Mouse (Mus musculus) embryonic facial prominence, embryonic 10.5 days (tissue): ENCODE measurements around the gene Sfxn5. TPM values are rescaled to one million over a fixed set of nuclear protein-coding genes. Genes with fewer than 3 reads are reported as not detected.
A peak's percentile ranks its signal among the peaks of the same experiment; 100 is the strongest.

ENCODE experiments used
- DNase-seq: peaks from one replicate; pipeline ENCODE4 v3.0.0-alpha.2; 2017; ENCODE audit warnings: low spot score
- H3K27ac ChIP-seq: fragments of 300-500 bp; sonication (generic); replicated peaks from 2 replicates; pipeline ENCODE4 v1.5.1; 2016; ENCODE audit warnings: mild to moderate bottlenecking
- H3K27me3 ChIP-seq: fragments of 300-500 bp; sonication (generic); replicated peaks from 2 replicates; pipeline ENCODE4 v1.6.1; 2016; ENCODE audit warnings: low read depth, mild to moderate bottlenecking; ENCODE audit not compliant: poor library complexity, severe bottlenecking
- H3K36me3 ChIP-seq: fragments of 300-500 bp; sonication (generic); replicated peaks from 2 replicates; pipeline ENCODE4 v1.6.1; 2016; ENCODE audit warnings: mild to moderate bottlenecking, moderate library complexity
- H3K4me1 ChIP-seq: fragments of 300-500 bp; sonication (generic); 2 replicates; pipeline ENCODE4 v1.6.1; 2016
- H3K4me3 ChIP-seq: fragments of 300-500 bp; sonication (generic); 2 replicates; pipeline ENCODE4 v1.5.1; 2016; ENCODE audit warnings: mild to moderate bottlenecking, moderate library complexity
- H3K9me3 ChIP-seq: fragments of 300-500 bp; sonication (generic); 2 replicates; pipeline ENCODE4 v1.6.1; 2016; ENCODE audit warnings: mild to moderate bottlenecking
- WGBS: fragments of 180-500 bp; shearing (Covaris S2); methylation state at CpG from one replicate; pipeline ENCODE4 v1.1.7; 2016; 5-methylcytosine and 5-hydroxymethylcytosine counted together
- polyA plus RNA-seq: library from polyadenylated mRNA; unstranded; fragments of >200 nt; fragmentation: Nextera tagmentation; extraction: Ambion mirVana; gene quantifications from 2 replicates; pipeline ENCODE4 v1.2.1, GENCODE M21; 2016

Gene Sfxn5
- polyA plus RNA-seq, 1 experiment from 2014 or later = 8.5 TPM

- no peaks in the 10 kb centered on the region for H3K9me3 ChIP-seq
- DNase-seq = peak; percentile 19
- H3K4me3 ChIP-seq = no peak overlapping the region
- H3K27ac ChIP-seq = no peak overlapping the region
- peaks cover 51% of the 10 kb centered on the region for H3K4me1 ChIP-seq
- H3K36me3 ChIP-seq = no peaks in the 10 kb centered on the region
- 0 out of 2 replicates have a peak, but pooled peaks cover 34% of the 10 kb centered on the region for H3K27me3 ChIP-seq
- 31% methylated on average over 6 of the region's 6 CpGs for WGBS
Measured at GRCm38 (mm10) chr6:85231469-85231868, 101.8 kb downstream of the Sfxn5 start.

DNA sequence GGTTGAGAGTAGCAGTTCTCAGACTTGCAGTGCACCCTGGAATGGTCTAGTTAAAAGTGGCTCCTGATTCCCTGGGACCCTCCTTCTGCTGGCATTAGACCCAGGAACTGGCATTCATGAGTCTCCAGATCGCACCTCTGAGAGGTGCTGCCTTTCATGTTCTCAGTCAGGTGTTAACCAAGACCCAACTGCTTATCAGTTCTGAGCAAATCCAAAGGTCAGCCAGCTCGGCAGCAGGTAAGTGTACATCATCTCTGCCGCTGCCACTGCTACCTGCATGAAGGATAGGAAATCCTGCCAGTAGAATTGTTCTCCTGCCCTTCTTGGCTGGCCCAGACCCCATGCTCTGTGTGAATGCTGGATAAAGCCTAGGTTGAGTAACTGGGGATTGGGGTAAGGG, 102.5 kb downstream of the Sfxn5 start:
- no peak for DNase-seq
- Histone ChIP-seq H3K27ac (no peak overlapping the region), H3K4me1 (peaks cover 43% of the 10 kb centered on the region), H3K4me3 (no peak overlapping the region), H3K9me3 (no peaks in the 10 kb centered on the region), H3K27me3 (0 out of 2 replicates have a peak, but pooled peaks cover 40% of the 10 kb centered on the region), H3K36me3 (no peaks in the 10 kb centered on the region)
- 76% methylated on average over 3 of the region's 3 CpGs for WGBS

GRCm38 (mm10) chr6:85227520-85227919, 105.7 kb downstream of the Sfxn5 start:
- 84% methylated on average over 2 of the region's 2 CpGs for WGBS
- DNase-seq = no peak
- Histone ChIP-seq H3K27ac (no peak overlapping the region), H3K36me3 (no peaks in the 10 kb centered on the region), H3K27me3 (peaks cover 45% of the 10 kb centered on the region; the same call in 1 of the 2 replicates), H3K4me1 (peaks cover 42% of the 10 kb centered on the region), H3K4me3 (no peak overlapping the region), H3K9me3 (no peaks in the 10 kb centered on the region)

DNA sequence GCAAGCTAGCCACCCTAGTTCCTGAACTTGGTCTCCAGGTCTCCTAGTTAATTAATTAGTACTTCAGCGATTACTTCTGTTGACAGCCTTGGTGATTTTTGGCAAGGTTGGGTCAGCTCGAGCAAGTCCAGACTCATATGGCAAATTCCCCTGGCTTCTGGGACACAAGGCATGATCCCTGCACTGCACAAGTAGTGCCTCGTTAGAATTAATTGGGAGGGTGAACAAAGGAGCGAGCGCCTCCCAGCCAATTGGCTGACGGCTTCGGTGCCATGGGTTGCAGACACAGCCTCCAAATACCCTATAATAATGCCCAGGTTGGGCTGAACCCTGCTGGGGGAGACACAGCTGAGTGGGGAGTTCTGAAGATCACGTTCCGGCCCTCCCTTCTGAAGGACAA, 106.7 kb downstream of the Sfxn5 start:
- no peak overlapping the region for H3K4me3 ChIP-seq
- H3K27ac ChIP-seq = 0 out of 2 replicates have a peak overlapping the region, but pooled peaks have one; percentile 2
- H3K9me3 ChIP-seq = no peaks in the 10 kb centered on the region
- peaks cover 40% of the 10 kb centered on the region; the same call in 1 of the 2 replicates for H3K27me3 ChIP-seq
- DNase-seq = no peak
- no peaks in the 10 kb centered on the region for H3K36me3 ChIP-seq
- WGBS = 69% methylated on average over 9 of the region's 9 CpGs
- H3K4me1 ChIP-seq = peaks cover 40% of the 10 kb centered on the region

- H3K36me3 ChIP-seq = no peaks in the 10 kb centered on the region
- H3K4me1 ChIP-seq = peaks cover 56% of the 10 kb centered on the region
- 40% methylated on average over 15 of the region's 15 CpGs for WGBS
- H3K9me3 ChIP-seq = no peaks in the 10 kb centered on the region
- H3K27ac ChIP-seq = no peak overlapping the region; the same call in 1 of the 2 replicates
- H3K4me3 ChIP-seq = no peak overlapping the region
- H3K27me3 ChIP-seq = peaks cover 33% of the 10 kb centered on the region; the same call in 1 of the 2 replicates
- DNase-seq = no peak
Measured at GRCm38 (mm10) chr6:85224442-85224891, 108.8 kb downstream of the Sfxn5 start.

DNA sequence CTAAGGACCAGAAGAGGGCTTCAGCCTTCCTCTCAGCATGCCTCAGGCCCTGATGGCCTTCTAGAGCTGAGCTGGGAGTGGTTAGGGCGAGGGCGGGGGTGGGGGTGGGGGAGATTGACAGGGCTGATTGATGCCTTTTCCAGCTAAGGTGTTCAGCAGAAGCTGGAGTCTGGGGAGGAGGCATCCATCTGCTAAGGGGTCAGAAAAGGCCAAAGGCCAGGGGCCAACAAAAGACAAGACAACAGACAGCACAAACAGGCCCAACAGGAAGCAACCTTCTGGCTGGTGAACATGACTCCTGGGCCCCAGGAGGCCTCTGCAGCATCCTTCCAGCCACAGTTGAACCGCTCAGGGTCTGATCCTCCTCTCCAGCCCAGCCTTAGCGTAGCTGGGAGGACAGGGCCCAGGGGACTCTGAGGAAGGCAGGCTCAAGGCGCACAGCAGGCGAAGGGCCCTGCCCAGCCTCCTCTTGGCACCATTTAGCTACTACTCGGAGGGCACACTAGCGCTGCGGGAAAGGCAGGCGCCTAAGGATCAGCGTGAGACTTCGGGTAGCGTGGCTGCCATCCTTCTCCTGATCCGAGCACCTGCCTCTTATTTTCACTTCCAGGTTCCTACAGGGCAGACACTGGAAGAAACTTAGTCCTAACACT, 109.6 kb downstream of the Sfxn5 start:
- H3K9me3 ChIP-seq = no peaks in the 10 kb centered on the region
- WGBS = 21% methylated on average over 14 of the region's 14 CpGs
- DNase-seq = peak; percentile 29
- peak overlapping the region; percentile 31 for H3K27ac ChIP-seq
- H3K36me3 ChIP-seq = no peaks in the 10 kb centered on the region
- peaks cover 64% of the 10 kb centered on the region for H3K4me1 ChIP-seq
- H3K27me3 ChIP-seq = peaks cover 29% of the 10 kb centered on the region; the same call in 1 of the 2 replicates
- H3K4me3 ChIP-seq = no peak overlapping the region

DNA sequence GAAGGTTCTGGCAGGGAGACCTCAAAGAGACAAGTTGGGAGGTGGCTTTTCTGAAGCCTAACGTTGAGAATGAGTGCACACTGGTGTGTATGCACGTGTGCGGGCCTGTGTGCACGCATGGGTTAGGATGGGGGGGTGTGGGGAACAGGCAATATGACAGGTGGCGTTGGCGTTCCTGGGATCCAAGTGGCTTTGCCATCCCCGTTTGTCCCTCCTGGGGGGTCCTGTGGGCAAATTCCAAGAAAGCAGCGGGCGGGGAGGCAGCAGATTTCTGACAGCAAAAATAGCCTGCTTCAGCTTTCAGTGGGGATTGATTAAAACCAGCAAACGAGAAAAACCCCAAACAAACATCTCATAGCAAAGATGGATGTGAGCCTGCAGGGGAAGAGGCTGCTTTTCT, 110.7 kb downstream of the Sfxn5 start:
- WGBS = 78% methylated on average over 10 of the region's 10 CpGs
- no peak overlapping the region for H3K4me3 ChIP-seq
- H3K4me1 ChIP-seq = peaks cover 67% of the 10 kb centered on the region
- H3K36me3 ChIP-seq = no peaks in the 10 kb centered on the region
- H3K9me3 ChIP-seq = no peaks in the 10 kb centered on the region
- no peak for DNase-seq
- peaks cover 29% of the 10 kb centered on the region; the same call in 1 of the 2 replicates for H3K27me3 ChIP-seq
- no peak overlapping the region for H3K27ac ChIP-seq

DNA sequence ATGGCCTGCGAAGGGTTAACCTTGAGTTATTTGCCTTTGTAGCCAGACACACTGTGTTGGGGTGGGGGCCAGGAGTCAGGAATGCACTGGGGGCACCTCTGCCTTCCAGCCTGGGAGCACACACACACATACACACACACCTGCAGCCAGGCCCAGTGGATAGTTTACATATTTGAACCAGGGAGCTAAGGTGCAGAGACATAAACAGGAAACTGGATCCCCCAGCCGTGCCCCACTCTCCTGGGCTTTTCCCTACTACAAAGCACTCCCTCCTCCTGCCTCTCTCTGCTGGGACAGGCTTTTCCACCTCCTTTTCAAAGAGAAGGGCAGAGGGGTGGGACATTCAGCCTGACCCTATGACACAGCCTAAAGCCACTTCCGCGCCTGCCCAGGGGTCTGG, 112.3 kb downstream of the Sfxn5 start:
- peaks cover 29% of the 10 kb centered on the region; the same call in 1 of the 2 replicates for H3K27me3 ChIP-seq
- no peaks in the 10 kb centered on the region for H3K36me3 ChIP-seq
- H3K4me3 ChIP-seq = no peak overlapping the region
- H3K27ac ChIP-seq = peak overlapping the region; percentile 77
- 26% methylated on average over 4 of the region's 4 CpGs for WGBS
- peaks cover 63% of the 10 kb centered on the region for H3K4me1 ChIP-seq
- no peaks in the 10 kb centered on the region for H3K9me3 ChIP-seq
- peak; percentile 67 for DNase-seq

DNA sequence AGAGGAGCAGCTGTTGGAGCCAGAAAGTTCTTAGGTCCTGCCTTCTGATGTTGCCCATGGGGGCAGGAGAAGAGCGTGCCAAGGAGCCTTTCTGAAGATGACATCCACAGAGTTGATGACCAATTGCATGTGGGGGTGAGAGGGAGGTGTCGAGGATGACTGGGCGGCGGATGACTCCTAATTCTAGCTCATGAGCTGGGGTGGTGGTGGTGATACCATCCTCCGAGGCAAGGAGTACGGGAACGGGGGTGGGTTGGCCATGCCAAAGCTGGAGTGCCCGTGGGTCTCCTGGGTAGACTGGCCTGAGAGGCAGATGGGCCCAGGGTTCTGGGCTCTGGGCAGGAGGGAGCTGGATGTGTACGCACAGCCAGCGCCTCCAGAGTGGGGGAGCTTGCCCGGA, 113.5 kb downstream of the Sfxn5 start:
- DNase-seq = no peak
- no peaks in the 10 kb centered on the region for H3K36me3 ChIP-seq
- peaks cover 67% of the 10 kb centered on the region for H3K4me1 ChIP-seq
- 94% methylated on average over 11 of the region's 11 CpGs for WGBS
- peaks cover 22% of the 10 kb centered on the region; the same call in 1 of the 2 replicates for H3K27me3 ChIP-seq
- H3K4me3 ChIP-seq = no peak overlapping the region
- peak overlapping the region; percentile 77 for H3K27ac ChIP-seq
- no peaks in the 10 kb centered on the region for H3K9me3 ChIP-seq

DNA sequence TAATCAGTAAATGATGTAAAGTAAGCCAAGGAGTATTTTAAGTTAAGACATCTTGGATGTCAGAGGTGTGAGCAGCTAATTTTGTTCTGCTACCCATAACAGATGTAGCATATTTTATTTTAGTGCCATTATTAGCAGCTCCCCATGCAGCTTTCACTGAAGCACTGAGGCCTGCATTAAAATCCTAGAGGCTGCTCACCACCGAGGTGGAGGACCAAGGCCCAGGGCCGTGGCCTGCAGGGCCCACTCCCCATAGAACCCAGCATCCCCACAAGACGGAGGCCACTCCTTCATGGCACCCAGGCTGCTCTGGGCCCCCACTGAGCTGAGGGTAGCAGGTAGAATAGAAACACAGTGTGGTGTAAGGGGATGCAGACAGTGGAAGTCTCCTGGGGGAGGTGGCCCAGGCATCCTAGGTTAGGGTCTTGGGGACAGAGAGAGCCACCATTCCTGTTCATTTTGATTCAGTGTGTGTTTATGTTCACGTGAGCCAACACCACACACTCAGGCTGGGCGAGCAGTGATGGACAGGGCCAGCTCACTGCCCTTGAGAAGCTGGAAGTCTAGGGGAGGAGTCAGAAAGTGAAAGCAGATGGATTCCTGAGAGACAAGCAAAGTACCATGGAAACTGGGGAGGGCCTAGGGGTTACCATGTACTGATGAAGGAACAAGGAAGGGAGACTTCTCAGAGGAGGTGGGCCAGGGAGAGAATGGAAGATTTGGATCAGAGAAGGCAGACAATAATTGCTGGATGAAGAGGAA, 114.4 kb downstream of the Sfxn5 start:
- H3K36me3 ChIP-seq = no peaks in the 10 kb centered on the region
- peak; percentile 53 for DNase-seq
- H3K9me3 ChIP-seq = no peaks in the 10 kb centered on the region
- 36% methylated on average over 5 of the region's 5 CpGs for WGBS
- H3K27me3 ChIP-seq = peaks cover 14% of the 10 kb centered on the region; the same call in 1 of the 2 replicates
- no peak overlapping the region for H3K4me3 ChIP-seq
- peak overlapping the region; percentile 77 for H3K27ac ChIP-seq
- peaks cover 66% of the 10 kb centered on the region for H3K4me1 ChIP-seq

DNA sequence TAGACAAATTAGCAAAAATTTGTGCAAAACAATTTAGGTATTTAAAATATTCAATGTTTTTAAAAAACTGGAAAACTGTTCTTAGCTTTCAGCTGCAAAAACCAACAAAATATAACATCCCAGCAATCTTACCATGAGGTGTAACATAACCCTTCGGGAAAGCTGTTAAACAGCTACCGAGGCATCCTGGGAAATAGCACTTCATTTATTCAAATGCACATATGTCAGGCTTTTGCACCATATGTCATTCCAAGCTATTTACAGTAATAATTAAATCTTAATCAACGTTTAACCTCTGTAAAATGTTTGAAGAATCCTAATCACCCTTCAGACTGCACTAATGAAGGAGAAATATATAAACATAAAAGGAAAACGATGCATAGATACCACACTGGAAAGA, 115.0 kb downstream of the Sfxn5 start:
- Histone ChIP-seq H3K27ac (no peak overlapping the region), H3K9me3 (no peaks in the 10 kb centered on the region), H3K4me1 (peaks cover 60% of the 10 kb centered on the region), H3K27me3 (peaks cover 11% of the 10 kb centered on the region; the same call in 1 of the 2 replicates), H3K4me3 (no peak overlapping the region), H3K36me3 (no peaks in the 10 kb centered on the region)
- no peak for DNase-seq
- WGBS = 84% methylated on average over 4 of the region's 4 CpGs

DNA sequence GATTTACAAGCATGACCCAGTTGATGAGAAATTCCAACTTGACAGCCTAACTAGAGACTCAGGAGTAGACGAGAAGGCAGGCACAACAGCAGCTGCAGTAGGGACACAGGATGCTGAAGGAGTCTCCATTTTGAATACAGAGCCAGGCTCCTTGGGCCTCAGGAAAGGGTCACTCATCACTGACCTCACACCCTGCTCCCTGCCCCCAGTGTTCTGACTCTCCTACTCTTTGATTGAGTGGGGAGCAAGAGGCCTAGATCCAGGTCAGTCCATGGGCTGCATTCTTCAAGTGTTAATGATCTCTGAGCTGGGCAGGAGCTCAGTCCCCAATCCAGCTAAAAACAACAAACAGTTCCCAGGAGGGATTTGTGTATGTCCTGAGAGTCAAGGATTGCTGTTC, 122.5 kb downstream of the Sfxn5 start:
- whole genome bisulfite sequencing = 44% methylated on average over 1 of the region's 1 CpGs
- Histone ChIP-seq H3K27ac (no peak overlapping the region), H3K4me1 (peaks cover 35% of the 10 kb centered on the region), H3K9me3 (no peaks in the 10 kb centered on the region), H3K4me3 (no peak overlapping the region), H3K27me3 (peaks cover 28% of the 10 kb centered on the region), H3K36me3 (no peaks in the 10 kb centered on the region)
- no peak for DNase-seq
